Mouse (Mus musculus) erythroid progenitor cell, adult 5-6 weeks (primary cell): ENCODE data around the gene Abcc9. TPM values are rescaled to one million over a fixed set of nuclear protein-coding genes. Genes with fewer than 3 reads are reported as not detected.

Source experiments
- ATAC-seq: replicated peaks from 2 replicates; pipeline ENCODE4 v1.8.0; 2016; ENCODE audit warnings: moderate number of reproducible peaks, mild to moderate bottlenecking, moderate TSS enrichment, inconsistent platforms; ENCODE audit not compliant: poor library complexity, low FRiP score, severe bottlenecking
- total RNA-seq, 2 experiments: library from RNA; stranded (forward) in 1 of 2; stranded (reverse) in 1 of 2; fragments of 150-400 nt in 1 of 2; fragments of 186-747, 209-891 nt in 1 of 2; gene quantifications; 2 replicates each; pipeline versions ENCODE4 v1.2.3 to v1.2.4; 2015 to 2017; ENCODE audit warnings: low replicate concordance in 2 of 2

Gene Abcc9
- total RNA-seq (2015; ENCODE audit: low replicate concordance) (0.36 TPM in 1 of 2 replicates, not detected in the other), total RNA-seq (2017; ENCODE audit: low replicate concordance) (0.26 TPM in 1 of 2 replicates, not detected in the other)

DNA sequence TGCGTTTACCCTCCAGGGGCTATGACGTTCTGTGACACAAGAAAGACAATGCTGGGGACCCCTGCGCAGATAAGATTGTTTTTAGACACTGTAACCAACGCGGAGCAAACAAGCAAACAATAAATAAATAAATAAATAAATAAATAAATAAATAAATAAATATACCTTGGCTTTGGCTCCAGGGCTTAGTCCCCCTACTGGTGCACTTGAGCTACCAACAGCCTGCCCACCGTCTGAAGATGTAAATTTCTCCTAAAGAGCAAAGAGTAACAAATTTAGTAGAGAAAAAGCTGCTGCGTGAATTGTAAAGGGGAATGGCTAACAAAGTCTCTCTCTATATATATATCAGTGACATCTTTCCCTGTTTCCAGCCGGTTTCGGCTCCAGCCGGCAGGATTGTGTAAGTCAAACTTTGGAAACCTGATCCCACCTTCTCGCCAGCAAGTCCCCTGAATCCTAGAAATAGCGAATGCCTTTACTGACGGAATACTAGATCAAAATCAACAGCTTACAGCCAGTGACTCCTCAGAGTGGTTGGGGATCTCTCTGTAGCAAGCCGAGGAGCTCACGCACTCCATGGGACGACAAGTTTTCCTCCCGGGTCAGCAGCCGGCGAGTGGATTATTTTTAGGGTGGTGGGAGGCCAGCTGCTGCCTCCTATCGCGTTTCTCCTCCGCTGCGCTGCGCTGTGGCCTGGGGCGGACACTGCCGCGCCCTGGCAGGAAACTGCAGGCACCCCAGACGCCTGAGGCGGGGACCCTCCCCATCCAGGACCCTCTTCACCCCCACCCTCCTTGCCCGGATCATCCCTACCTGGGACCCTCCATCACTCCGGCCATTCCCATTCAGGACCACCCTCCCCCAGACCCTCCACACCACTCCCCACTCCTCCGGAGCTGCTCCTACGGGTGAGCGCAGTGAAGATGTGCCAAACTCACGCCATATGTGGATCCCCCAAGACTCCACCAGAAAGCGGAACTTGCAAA lies at the start of gene Abcc9:
Abcc9 (minus strand) TSS at position 664 of the 986 bp plus-strand sequence.
- ATAC-seq: no peak

DNA sequence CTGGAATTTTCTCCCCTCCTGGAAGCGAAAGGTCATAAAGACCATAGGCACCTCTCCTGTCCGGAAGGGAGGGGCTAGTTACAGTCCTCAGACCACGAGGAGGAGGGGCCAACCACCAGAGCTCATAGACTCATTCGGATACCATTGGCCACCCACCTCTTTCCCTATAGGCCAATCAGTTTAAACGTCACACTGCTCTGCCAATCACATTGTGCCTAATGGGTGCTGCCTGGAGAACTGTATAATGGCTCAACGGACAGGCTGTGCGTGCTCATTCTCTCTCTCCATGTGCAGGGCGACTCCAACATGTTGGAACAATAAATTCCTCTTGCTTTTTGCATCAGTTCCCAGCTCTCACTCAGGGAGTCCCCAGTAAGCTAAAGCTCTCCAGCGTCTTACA lies 49.2 kb upstream of the Abcc9 start:
- ATAC-seq: no peak

- no peak for ATAC-seq
Measured at GRCm38 (mm10) chr6:142748057-142748708, 46.1 kb upstream of the Abcc9 start.

DNA sequence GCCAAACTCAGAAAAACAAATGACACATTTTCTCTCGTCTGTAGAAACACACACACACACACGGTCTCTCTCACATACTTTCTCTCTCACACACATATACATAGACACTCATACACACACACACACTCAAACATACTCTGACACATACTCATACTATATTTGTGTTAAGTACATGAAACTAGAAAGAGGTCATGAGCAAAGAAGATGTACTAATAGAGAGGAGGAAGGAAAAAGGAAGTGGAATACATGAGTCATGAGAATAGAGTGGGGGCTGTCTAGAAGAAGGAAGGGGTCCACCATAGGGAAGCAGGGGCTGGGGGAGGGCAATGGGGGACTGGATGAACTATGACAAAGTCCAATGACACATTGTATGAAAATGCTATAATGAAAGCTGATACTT lies 45.0 kb upstream of the Abcc9 start:
- ATAC-seq: no peak

DNA sequence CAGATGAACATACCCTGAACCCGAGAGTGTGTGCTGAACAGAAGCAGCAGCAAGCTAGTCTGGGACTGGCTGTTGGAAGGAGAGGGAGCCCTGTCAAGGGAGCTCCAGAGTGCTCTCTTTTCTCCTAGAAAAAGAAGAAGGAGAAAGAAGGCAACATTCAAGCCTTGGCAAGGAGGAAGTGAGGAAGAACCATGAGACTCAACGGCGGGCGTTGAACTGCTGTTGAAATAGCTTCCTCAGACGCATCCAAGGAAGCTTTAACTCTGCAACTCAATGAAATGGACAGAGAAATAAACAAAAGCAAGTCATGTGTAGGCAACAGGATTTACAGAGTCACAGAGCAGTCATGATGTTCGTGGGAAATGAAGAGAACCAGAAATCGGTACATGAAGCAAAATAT lies 44.6 kb upstream of the Abcc9 start:
- no peak for ATAC-seq

DNA sequence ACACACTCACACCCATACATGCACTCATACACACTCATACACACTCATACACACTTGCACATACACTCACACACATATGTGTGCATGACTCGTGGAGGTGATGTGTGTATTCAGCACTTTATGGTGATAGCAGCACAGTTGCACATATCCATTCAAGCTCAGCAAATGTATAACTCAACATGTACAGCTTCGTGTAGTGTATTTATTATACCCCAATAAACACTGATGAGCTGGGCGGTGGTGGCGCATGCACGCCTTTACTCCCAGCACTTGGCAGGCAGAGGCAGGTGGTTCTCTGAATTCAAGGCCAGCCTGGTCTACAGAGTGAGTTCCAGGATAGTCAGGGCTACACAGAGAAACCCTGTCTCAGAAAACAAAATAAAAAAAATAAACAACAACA lies 43.4 kb upstream of the Abcc9 start:
- no peak for ATAC-seq

DNA sequence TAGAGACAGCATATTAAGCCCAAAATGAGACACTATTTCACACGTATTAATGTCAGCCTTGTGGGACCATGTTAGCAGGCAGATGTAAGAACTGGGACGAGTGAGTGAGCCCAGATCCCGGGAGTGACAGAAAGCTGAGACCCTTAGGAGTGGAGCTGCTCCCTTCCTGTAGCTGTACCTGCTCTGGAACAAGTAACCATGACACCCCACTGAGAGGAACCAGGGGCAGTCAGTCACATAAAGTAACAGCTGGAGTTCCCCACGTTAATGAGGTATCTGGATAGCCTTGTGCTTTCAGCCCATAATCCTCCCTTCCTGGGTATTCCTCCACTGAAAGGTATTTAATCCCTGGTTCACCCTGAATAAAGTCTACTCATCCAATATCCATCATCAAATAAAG lies 41.1 kb upstream of the Abcc9 start:
- ATAC-seq: no peak

DNA sequence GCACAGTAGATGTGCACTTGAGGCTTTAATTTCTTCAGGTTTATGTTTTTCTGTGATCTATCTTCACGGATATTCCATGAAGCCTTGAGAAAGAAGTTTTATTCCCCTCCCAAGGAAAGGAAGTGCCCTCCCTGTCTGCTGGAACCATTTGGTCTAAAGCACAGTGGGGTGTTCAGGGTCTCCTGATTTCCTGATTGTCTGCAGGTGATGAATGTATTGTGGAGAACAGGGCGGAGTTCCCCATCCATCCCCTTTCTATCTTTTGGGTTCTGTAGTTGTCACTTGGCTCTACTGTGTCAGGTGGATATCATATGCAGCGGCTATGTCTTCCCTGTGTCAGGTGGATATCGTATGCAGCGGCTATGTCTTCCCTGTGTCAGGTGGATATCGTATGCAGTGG lies 39.6 kb upstream of the Abcc9 start:
- ATAC-seq: no peak

DNA sequence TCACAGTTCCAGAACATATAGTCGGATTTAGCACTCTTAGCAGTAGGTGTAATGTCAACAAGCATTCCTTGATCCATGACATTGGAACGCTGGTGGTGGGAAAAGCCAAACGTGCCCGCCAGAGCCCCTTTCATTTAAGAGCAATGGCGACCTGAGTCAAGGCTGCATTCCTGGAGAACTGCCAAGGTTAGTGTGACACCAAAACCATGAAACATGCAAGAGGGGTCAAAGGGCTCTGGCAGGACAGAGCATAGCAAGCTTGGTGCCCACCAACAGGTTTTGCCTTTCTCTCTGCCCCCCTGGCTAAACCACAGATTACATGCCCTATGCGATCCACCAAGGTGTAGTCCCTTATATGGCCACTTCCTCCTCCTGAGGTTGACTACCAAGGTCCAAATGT lies 36.5 kb upstream of the Abcc9 start:
- no peak for ATAC-seq

- ATAC-seq: no peak
Measured at GRCm38 (mm10) chr6:142738225-142738624, 36.1 kb upstream of the Abcc9 start.

DNA sequence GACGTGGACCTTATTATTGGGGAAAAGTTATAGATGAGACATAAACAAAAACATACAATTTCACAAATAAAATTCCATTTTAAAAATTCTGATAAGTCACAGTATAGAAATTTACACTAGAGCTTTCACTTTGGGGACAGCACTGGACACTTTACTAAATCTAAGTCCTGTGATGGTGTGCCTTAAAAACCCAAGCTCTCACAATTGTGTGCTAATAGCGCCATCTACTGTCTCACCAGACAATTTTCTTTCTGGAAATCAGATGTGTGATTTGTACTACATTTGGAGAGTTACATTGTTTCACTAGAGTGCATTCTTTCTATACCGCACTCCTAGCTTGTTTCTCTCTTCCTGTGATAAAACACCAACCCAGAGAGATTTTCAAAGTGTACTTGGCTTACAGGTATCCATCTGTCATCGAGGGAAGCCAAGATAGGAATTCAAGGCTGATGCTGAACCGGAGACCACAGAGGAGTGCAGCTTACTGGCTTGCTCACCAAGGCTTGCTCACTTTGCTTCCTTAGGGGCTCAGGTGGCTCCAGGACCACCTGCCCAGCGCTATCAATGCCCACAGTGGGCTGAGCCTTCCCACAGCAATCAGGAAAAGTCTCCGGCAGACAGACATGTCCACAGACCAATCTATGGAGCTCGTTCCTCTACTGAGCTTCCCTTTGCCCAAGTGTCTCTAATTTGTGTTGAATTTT lies 33.3 kb upstream of the Abcc9 start:
- no peak for ATAC-seq

- no peak for ATAC-seq
Measured at GRCm38 (mm10) chr6:142732567-142733290, 30.6 kb upstream of the Abcc9 start.

DNA sequence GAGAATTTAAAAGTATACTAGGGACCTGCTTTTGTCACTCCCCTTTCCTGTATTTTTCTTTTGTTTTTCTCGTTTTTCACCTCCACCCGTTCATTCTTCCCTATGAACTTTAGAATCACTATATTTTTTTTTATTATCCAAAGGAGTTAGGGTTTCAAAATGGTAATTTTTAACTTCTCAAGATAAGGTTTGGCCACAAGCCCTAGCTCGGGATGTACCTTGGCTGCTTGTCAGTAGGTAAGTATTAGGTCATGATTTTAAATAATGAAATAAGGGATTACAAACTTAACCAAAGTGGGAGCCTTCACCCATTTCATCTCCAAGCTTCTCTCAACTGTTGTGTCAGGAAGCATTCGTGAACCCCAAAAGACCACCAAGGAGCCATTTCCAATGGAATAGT lies 23.9 kb upstream of the Abcc9 start:
- no peak for ATAC-seq

DNA sequence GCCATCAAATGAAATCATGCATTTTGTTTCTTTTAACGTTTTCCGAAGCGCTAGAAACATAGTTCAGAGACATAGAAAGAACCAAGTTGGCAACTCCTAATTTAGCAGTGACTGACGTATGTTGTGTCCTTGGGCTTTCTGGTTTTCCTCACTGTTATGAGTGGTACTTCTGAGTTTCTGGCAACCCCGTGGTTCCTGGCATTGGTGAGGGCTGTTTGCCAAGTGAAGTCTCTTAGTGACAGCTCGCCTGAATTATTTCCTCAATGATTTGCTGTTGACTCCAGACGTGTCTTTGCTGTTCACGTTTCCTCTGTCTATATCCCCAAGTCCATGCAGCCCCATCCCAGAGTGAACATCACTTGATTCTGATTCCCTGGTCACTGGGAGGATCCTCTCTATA lies 19.6 kb upstream of the Abcc9 start:
- ATAC-seq: no peak

DNA sequence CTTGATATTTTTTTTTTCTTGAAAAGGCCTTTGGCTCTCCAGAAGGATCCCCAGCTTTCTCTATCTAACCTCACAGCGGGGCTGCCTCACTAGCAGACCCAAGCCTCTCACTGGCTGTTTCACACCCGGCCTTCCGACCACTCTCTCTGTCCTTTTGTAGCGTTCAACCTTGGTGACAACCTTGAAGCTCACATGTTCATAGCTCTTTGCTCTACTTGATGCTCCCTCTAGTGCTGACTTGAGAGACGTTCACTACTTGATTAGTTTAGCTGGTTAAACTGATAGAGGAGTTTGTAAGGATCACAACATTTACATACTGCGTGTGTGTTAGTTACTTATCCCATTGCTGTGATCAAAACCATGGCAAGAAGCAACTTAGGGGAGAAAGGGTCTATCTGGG lies 18.5 kb upstream of the Abcc9 start:
- ATAC-seq: no peak

DNA sequence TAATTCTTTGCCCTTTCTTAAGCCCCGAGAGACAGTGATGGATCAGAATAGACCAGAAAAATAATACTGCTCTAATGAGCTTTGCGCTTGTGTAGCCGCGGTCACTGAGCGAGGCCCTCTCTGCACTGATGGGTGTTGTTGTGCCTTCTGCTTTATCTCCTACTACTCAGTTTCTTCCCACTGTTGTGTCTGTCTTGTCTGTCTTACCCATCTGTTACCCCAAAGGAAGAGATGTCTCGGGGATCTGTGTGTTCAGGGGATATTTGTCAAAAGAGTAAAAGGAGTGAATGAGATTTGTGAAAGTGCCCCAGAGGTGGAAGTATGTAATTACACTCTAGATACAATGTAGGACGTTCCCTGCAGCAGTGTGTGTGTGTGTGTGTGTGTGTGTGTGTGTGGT lies 16.1 kb upstream of the Abcc9 start:
- ATAC-seq: no peak

GRCm38 (mm10) chr6:142717186-142717585 lies 15.1 kb upstream of the Abcc9 start:
- no peak for ATAC-seq

DNA sequence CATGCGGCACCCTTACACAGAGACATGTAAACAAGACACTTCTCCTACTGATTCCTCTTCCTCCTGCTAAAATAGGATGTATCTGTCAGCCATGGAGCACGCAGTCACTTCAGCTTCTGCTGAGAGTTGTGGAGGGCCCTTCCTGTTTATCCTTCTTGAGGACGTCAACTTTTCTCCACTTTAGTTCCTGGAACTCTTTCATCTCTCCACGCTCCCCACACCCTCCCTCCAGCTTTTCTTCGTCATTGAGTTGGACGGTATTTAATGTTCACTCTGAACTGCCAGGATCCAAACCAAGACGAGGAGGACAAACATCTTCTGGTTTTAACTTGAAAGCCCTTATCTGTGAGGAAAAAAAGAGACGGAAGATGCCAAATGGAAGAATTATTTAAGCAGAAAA lies 12.9 kb upstream of the Abcc9 start:
- no peak for ATAC-seq

GRCm38 (mm10) chr6:142711106-142711505 lies 9.0 kb upstream of the Abcc9 start:
- no peak for ATAC-seq

- no peak for ATAC-seq
Measured at GRCm38 (mm10) chr6:142710690-142711089, 8.6 kb upstream of the Abcc9 start.
